Mouse (Mus musculus) fibroblast of lung, adult 2 months (primary cell): ENCODE results near the gene Phlpp1.
"Not testable (repeated sequence)": the region's sequence is repeated elsewhere in the genome, so short reads cannot be mapped to it uniquely, and the experiment has no call there.

Source experiments
- DNase-seq: peaks from one replicate; pipeline ENCODE4 v3.0.0-alpha.2; 2011; ENCODE audit warnings: low read depth

The Phlpp1 gene

GRCm38 (mm10) chr1:106243371-106243770, 71.8 kb downstream of the Phlpp1 start:
- no peak for DNase-seq

DNA sequence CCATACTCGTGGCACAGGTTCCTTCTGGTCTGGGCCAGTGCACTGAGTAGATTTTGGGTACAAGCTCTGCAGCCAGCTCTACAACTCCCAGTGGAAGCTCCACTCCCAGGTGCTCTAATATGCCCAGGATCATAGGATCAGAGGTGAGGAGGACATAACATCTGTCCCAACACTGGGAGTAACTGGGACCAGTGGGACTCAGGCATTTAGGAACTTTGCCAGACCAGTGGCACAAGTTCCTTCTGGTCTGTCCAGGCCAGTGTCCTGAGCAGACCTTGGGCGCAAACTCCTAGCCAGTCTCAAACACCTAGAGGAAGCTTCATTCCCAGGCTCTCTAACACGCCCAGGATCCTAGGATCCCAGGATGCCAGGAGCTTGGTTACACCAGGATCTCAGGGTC, 72.7 kb downstream of the Phlpp1 start:
- no peak for DNase-seq

DNA sequence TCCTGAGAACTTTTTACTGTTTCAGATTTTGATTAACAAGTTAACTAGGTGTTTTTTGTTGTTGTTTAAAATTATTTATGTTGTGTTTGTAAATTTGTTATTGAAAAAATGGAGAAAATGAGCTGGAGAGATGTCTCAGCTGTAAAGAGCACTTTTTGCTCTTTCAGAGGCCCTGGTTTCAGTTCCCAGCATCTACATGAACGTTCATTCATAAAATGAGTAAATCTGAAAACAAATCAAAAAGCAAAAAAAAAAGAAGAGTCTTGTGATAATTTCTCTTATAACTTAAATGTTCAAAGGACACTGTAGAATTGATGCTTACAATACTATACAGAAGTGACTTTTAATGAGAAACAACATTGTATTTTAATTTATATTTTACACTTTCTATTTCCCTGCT, 82.5 kb downstream of the Phlpp1 start:
- no peak for DNase-seq

GRCm38 (mm10) chr1:106257176-106257575, 85.6 kb downstream of the Phlpp1 start:
- no peak for DNase-seq

DNA sequence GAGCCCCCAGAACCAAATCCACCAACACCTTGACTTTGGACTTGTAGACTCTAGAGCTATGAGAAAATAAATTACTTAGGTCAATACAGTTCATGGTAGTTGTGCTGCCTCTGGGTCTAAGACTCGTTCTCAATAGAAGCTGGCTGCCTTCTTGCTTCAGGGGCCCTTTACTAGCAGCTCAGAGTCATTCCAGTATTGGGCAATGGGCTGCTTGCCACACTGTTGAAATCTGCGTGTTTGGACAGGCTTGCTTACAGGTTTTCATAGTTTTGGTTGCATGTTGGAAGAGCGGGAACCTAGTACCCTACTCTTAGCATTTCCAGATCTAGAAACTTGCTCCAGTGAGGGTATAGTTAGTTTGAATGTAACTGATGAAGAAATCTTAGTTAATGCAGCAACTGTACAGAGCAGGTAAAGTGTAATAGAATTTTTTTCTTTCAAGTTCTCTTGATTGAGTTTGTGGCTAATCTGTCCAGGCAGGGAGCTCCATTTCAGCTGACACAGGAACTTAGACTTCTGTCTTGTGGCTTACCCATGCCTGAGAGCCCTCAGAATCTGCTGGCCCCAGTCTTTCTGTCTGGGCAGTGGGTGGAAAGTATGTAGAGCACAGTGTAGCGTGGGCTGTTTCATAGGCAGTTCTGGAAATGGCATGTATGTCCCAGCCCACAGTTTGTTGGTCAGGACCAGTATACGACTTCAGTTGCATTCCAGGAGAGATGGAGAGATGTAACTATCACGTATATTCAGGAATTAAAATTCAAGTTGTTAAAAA, 96.7 kb downstream of the Phlpp1 start:
- DNase-seq = peak; percentile 77

DNA sequence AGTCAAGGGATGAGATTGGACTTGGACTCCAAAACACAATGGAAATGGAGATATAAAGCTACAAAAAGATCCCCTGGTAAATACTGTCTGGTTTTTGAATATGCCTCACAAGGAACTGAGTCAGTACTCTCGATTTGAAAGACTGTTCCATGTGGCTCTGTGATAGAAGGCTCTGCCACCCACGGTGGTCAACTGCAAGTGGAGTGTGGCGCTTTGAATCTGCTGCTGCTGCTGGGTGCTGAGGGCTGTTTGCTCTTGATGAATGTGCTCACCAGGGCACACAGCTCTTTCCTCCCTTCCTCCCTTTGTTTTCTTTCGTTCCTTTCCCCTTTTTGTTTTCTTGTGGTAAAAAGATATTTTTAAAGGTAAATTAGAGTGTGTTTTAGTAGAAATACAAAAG, 97.8 kb downstream of the Phlpp1 start:
- DNase-seq = no peak

DNA sequence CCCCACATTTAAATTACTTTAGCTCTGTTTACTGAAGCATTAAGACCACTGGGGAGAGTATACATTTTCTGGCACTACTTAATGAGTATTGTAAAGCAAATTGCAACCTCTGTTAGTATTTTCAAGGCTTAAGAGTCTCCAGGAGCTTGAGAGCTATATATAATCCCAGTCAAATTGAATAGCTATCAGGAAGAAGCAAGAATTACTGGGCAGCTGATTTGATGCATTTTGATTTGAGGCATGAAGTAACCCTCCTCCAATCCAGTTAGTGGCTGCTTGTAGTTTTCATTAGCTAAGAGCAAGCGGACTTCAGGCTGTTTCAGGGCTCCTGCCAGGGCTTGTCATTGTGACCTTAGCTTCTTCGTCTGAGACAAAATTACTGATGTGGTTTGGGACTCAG, 101.4 kb downstream of the Phlpp1 start:
- DNase-seq = no peak

GRCm38 (mm10) chr1:106273801-106274200, 102.2 kb downstream of the Phlpp1 start:
- no peak for DNase-seq

- no peak for DNase-seq
Measured at GRCm38 (mm10) chr1:106274561-106275001, 103.0 kb downstream of the Phlpp1 start.

DNA sequence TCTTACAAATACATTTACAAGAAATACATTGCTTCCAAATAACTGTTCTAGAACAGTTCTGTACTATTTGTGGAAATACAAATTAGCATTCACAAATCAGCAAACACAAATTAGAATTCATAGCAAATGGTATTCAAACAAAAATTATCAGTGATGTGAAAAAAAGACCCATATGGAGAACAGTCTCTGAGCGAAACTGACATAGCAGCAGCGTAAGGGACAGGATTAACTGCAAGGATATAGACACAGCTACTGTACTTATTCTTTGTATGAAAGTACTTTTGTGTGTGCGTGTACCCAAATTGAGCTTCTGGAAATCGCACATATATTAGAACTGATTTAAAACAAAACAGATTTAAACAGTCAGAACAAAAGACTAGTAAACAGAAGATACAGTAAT, 103.6 kb downstream of the Phlpp1 start:
- DNase-seq = no peak

DNA sequence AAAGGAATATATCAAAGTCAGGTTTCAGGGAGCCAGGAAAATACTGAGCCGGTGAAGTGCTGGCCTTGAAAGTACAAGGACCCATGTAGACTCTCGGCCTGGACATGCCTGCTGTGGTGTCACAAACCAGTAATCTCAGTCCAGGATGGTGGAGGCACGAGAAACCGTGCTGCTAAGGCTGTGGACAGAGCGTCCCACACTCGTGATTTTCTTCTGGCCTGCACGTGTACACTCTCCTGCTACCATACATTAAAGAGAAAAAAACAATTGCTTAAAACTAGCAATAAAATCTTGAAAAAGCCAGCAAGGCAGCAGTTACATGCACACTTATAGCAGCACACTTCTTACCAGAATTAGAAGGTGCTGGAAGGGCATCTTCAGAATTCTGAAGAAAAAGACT, 104.2 kb downstream of the Phlpp1 start:
- no peak for DNase-seq

DNA sequence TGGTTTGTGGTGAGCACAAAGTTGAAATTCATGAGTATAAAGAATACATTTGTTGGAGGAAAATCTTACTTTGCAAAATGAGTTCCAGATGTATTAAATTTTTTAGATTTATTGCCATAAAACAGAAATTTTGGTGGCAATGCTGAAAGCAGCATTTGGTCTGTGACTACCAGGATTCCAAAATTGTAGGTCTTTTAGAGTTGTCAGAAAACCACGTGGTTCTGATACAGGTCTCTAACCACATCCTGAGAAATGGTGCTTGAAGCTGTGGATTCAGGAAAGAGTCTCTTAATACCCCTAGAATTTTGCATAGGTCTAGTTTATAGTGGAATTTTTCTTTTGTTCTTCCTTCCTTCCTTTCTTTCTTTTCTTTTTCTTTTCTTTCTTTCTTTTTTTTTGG, 105.3 kb downstream of the Phlpp1 start:
- DNase-seq = no peak

GRCm38 (mm10) chr1:106277286-106277685, 105.7 kb downstream of the Phlpp1 start:
- DNase-seq = no peak

DNA sequence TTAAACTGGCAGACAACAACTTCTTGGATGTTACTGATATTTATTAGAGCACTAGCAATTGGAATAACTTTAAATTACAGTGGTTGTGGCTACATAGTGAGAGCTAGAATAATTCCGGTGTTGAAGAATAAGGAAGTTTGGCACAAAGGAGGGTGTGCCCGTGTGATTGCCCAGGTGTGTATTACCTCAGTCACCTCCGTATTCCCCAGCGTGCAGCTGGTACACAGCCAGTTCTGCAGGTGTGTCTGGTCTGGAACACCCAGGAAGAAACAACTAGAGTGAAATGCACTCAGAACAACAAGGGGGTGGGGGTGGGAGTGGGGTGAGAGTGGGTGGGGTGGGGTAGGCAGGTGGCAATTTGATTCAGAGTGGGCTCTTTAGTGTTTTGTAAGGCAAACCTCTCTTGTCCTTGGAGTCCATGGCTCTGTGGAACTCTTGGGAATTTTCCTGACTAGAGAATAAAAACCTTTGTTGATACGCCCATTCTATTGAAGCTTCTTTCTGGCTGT, 107.1 kb downstream of the Phlpp1 start:
- no peak for DNase-seq

- DNase-seq = no peak
Measured at GRCm38 (mm10) chr1:106279404-106280123, 108.0 kb downstream of the Phlpp1 start.

GRCm38 (mm10) chr1:106280171-106280913, 108.8 kb downstream of the Phlpp1 start:
- no peak for DNase-seq

GRCm38 (mm10) chr1:106286815-106287214, 115.3 kb downstream of the Phlpp1 start:
- DNase-seq = no peak

GRCm38 (mm10) chr1:106289065-106289464, 117.5 kb downstream of the Phlpp1 start:
- DNase-seq = no peak

DNA sequence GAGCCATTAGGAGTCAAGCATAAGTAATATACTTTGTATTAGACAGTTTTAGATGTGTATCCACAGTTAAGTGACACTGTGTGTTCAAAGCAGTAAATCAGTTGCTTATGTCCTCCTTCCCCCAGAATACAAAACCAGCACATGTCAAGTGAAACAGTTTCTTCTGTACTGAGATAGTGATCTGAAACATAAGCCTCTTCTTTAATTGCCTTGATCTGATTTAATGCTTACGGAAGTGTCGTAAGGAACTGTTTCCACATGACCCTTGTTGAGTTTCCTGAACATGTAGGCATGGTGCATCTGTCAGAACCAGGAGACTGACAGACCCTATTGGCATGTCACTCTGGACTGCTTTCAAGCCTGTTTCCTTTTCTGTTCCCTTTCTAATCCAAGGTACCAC, 118.0 kb downstream of the Phlpp1 start:
- DNase-seq = no peak

DNA sequence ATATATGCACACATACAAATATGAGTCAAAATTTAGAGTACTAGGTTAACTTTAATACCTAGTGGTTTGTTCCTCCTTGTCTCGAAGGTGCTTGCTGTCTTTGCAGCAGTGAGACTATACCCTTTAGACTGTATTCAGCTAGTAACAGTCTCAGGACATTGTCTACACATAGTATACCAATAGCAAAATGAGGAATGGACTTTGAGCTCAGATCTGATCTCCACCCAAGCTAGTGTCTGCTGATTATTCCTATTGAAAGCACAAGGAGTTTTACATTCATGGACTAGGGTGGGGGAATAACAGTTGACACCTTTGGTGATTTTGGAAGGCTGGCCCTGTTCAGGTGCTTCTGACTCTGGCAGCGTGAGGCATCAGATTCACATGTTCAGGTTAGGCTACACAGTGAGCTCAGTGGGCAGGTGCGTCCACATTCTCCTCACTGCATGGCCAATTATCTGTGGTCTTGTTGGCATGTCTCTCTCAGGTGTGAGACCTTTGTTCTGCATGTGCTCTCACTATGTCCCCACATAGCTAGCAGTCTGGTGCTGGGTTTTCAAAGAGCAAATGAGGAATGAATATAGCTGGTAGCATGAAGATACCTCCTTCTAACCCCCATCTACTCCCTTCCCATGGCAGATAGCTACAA, 138.0 kb downstream of the Phlpp1 start:
- no peak for DNase-seq

- no peak for DNase-seq
Measured at GRCm38 (mm10) chr1:106310285-106310684, 138.7 kb downstream of the Phlpp1 start.

DNA sequence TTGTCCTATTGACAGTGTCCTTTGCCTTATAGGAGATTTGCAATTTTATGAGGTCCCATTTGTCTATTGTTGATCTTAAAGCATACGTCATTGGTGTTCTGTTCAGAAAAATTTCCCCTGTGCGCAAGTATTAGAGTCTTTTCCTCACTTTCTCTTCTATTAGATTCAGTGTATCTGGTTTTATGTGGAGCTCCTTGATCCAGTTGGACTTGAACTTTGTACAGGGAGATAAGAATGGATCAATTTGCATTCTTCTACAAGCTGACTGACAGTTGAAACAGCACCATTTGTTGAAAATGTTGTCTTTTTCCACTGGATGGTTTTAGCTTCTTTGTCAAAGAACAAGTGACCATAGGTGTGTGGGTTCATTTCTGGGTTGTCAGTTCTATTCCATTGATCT, 140.3 kb downstream of the Phlpp1 start:
- not testable (repeated sequence) for DNase-seq
